Mouse (Mus musculus) brain, embryonic 14.5 days (tissue): ENCODE measurements around the gene Tmem37.

Experiments used
- CTCF ChIP-seq: fragments of 200-500 bp; IDR thresholded peaks from 2 replicates; pipeline ENCODE4 v1.5.1; 2012; ENCODE audit warnings: inconsistent platforms, mild to moderate bottlenecking, moderate library complexity, borderline replicate concordance; ENCODE audit not compliant: insufficient read depth, insufficient read length; ENCODE audit errors: extremely low read depth
- POLR2A ChIP-seq: fragments of 200-500 bp; IDR thresholded peaks from 2 replicates; pipeline ENCODE4 v1.6.1; 2012; ENCODE audit warnings: mild to moderate bottlenecking, inconsistent platforms, borderline replicate concordance; ENCODE audit not compliant: poor library complexity, insufficient read depth, insufficient read length, severe bottlenecking; ENCODE audit errors: extremely low read depth

- TF ChIP-seq POLR2A, result no peak
- no peak for TF ChIP-seq CTCF
Observed at GRCm38 (mm10) chr1:120024331-120025049, 49.4 kb downstream of the Tmem37 start.
